Comparison of ENCODE assay signal across 22 mouse cellular contexts in genomic region chr13:98145310-98145709, GRCm38 (mm10).
DNase-seq lines count a peak whose midpoint lies in the region; ATAC-seq lines count a peak whose summit lies in the region.
"Had no signal": no experiment of that assay in that cellular context is flagged by ENCODE, and none has a peak within 500 bp of the region (broad histone marks: within the 10 kb centered on the region; RNA-seq: fewer than 3 reads in every experiment).

No protein-coding gene starts in this region.

- ATAC-seq in lung, embryonic 16.5 days (ENCODE audit: low read depth): 0 out of 2 replicates have a peak, but pooled peaks have one; percentile 48
- ATAC-seq: forebrain, embryonic 14.5 days; forebrain, embryonic 16.5 days had no signal

- H3K36me3 ChIP-seq in lung, embryonic 16.5 days (ENCODE audit: control insufficient read depth, insufficient read depth, low read length): no peaks in the 10 kb centered on the region
- H3K36me3 ChIP-seq: embryonic facial prominence, embryonic 13.5 days; embryonic facial prominence, embryonic 15.5 days; forebrain, embryonic 10.5 days; forebrain, embryonic 12.5 days had no signal

- H3K9ac ChIP-seq in lung, embryonic 16.5 days (ENCODE audit: low read length): no peak overlapping the region
- H3K9ac ChIP-seq: embryonic facial prominence, embryonic 13.5 days; embryonic facial prominence, embryonic 15.5 days; forebrain, embryonic 12.5 days had no signal

- no peak overlapping the region for H3K27ac ChIP-seq in lung, embryonic 16.5 days (ENCODE audit: low read length)
- H3K27ac ChIP-seq: embryonic facial prominence, embryonic 13.5 days; embryonic facial prominence, embryonic 15.5 days; forebrain, embryonic 10.5 days; forebrain, embryonic 12.5 days had no signal

- no peaks in the 10 kb centered on the region for H3K9me3 ChIP-seq in lung, embryonic 16.5 days (ENCODE audit: control insufficient read depth, low read length)
- H3K9me3 ChIP-seq: embryonic facial prominence, embryonic 13.5 days; embryonic facial prominence, embryonic 15.5 days; forebrain, embryonic 10.5 days; forebrain, embryonic 12.5 days had no signal

- no peak overlapping the region for H3K4me3 ChIP-seq in lung, embryonic 16.5 days (ENCODE audit: low read length)
- H3K4me3 ChIP-seq: embryonic facial prominence, embryonic 13.5 days; embryonic facial prominence, embryonic 15.5 days; erythroblast, embryonic 14.5 days; forebrain, embryonic 10.5 days; forebrain, embryonic 12.5 days had no signal

- 62% methylated on average over 7 of the region's 7 CpGs for WGBS in lung, embryonic 16.5 days

- no peaks in the 10 kb centered on the region for H3K27me3 ChIP-seq in lung, embryonic 16.5 days (ENCODE audit: control insufficient read depth, insufficient read depth, low read depth, low read length)
- H3K27me3 ChIP-seq: embryonic facial prominence, embryonic 13.5 days; embryonic facial prominence, embryonic 15.5 days; forebrain, embryonic 12.5 days had no signal

- H3K4me2 ChIP-seq in lung, embryonic 16.5 days (ENCODE audit: low read depth, low read length): no peak overlapping the region
- H3K4me2 ChIP-seq: embryonic facial prominence, embryonic 13.5 days; embryonic facial prominence, embryonic 15.5 days; forebrain, embryonic 12.5 days had no signal

- DNase-seq in lung, postnatal 25 days (ENCODE audit: low spot score): no peak
- DNase-seq in 3T3-L1 (ENCODE audit: low read depth, low spot score) (peak; percentile 14), 416B (ENCODE audit: low read depth) (peak; percentile 31)
- no peak for DNase-seq in thymus, postnatal 0 days (ENCODE audit: low spot score)
- DNase-seq: adrenal gland, adult 2 months; adrenal gland, postnatal 10 days; adrenal gland, postnatal 25 days; cerebellum, adult 11 months; cerebellum, adult 18-20 months; cerebellum, adult 8-10 months; cerebellum, adult 9-11 months; cerebellum, postnatal 14 days; cerebellum, postnatal 36 days; embryo, embryonic 11 days had no signal

- peaks cover 2% of the 10 kb centered on the region; the same call in 1 of the 2 replicates for H3K4me1 ChIP-seq in lung, embryonic 16.5 days (replicated peaks; ENCODE audit: control insufficient read depth, insufficient read depth, low read length)
- H3K4me1 ChIP-seq: embryonic facial prominence, embryonic 15.5 days had no signal

Comparison
In these comparisons a context has a peak if more than half of its experiments do, and no peak if none do; other contexts are left out.
1. DNase-seq: peak in 3T3-L1 (single experiment) and 416B (single experiment); none in lung, postnatal 25 days (single experiment) and thymus, postnatal 0 days (single experiment).